In genomic region chr1:92634976-92635599, GRCm38 (mm10) we compare ENCODE assay signal across 14 mouse cellular contexts. TPM values are rescaled to one million over a fixed set of nuclear protein-coding genes. Genes with fewer than 3 reads are reported as not detected.
DNase-seq lines count a peak whose midpoint lies in the region; ATAC-seq and TF ChIP-seq lines count a peak whose summit lies in the region.
"Had no signal": no experiment of that assay in that cellular context is flagged by ENCODE, and none has a peak within 500 bp of the region (broad histone marks: within the 10 kb centered on the region; RNA-seq: fewer than 3 reads in every experiment).

No protein-coding gene starts in this region.

- no peak overlapping the region for H3K9ac ChIP-seq in neural tube, embryonic 14.5 days (replicated peaks; ENCODE audit: low read depth, low read length)

- TF ChIP-seq CTCF in layer of hippocampus, adult 2 months (conservative IDR thresholded peaks at IDR 0.05): no peak
- TF ChIP-seq CTCF in thymus, adult 2 months (IDR thresholded peaks at IDR 0.05; ENCODE audit: borderline replicate concordance, control insufficient read depth, extremely low read depth, insufficient read depth, low read length, poor library complexity): no peak

- ATAC-seq in neural tube, embryonic 14.5 days (ENCODE audit: low read depth): peak; percentile 54; the same call in 1 of the 2 replicates
- ATAC-seq: lung, postnatal 0 days had no signal

- no peaks in the 10 kb centered on the region for H3K9me3 ChIP-seq in neural tube, embryonic 14.5 days (ENCODE audit: control insufficient read depth, low read length)
- H3K9me3 ChIP-seq: G1E had no signal

- H3K4me1 ChIP-seq in neural tube, embryonic 14.5 days (ENCODE audit: control insufficient read depth, insufficient read depth, low read length): 0 out of 2 replicates have a peak, but pooled peaks cover 1% of the 10 kb centered on the region
- H3K4me1 ChIP-seq in thymus, adult 2 months (replicated peaks; ENCODE audit: control insufficient read depth, insufficient read depth, low read length): peaks cover 12% of the 10 kb centered on the region

- H3K27ac ChIP-seq in layer of hippocampus, adult 2 months: peak overlapping the region; percentile 95
- H3K27ac ChIP-seq in neural tube, embryonic 14.5 days (ENCODE audit: low read depth, low read length): no peak overlapping the region
- H3K27ac ChIP-seq in thymus, adult 2 months (ENCODE audit: control insufficient read depth, insufficient read depth, low read length): no peak overlapping the region

- peaks cover 23% of the 10 kb centered on the region for H3K36me3 ChIP-seq in neural tube, embryonic 14.5 days (ENCODE audit: control insufficient read depth, insufficient read depth, low read length)
- H3K36me3 ChIP-seq in thymus, adult 2 months (ENCODE audit: control insufficient read depth, insufficient read depth, low read length): peaks cover 17% of the 10 kb centered on the region; the same call in 1 of the 2 replicates

- no peaks in the 10 kb centered on the region for H3K27me3 ChIP-seq in neural tube, embryonic 14.5 days (ENCODE audit: control insufficient read depth, insufficient read depth, low read length)
- no peaks in the 10 kb centered on the region for H3K27me3 ChIP-seq in thymus, adult 2 months (ENCODE audit: control insufficient read depth, insufficient read depth, low read length)

- no peak for TF ChIP-seq POLR2A in thymus, adult 2 months (IDR thresholded peaks at IDR 0.05; ENCODE audit: control insufficient read depth, extremely low read depth, insufficient read depth, low read length, poor library complexity)

- WGBS in neural tube, embryonic 14.5 days: 71% methylated on average over 4 of the region's 4 CpGs
- WGBS in thymus, adult 2 months: 92% methylated on average over 4 of the region's 4 CpGs

- H3K4me3 ChIP-seq in layer of hippocampus, adult 2 months: no peak overlapping the region
- H3K4me3 ChIP-seq in neural tube, embryonic 14.5 days (ENCODE audit: low read depth, low read length): no peak overlapping the region
- no peak overlapping the region for H3K4me3 ChIP-seq in thymus, adult 2 months (ENCODE audit: control insufficient read depth, insufficient read depth, low read length)

- no peak overlapping the region for H3K4me2 ChIP-seq in neural tube, embryonic 14.5 days (ENCODE audit: low read depth, low read length)

- peak; percentile 34 for DNase-seq in retina, postnatal 1 day
- DNase-seq in retina, embryonic 14.5 days (ENCODE audit: low spot score): no peak
- DNase-seq in fibroblast of lung, adult 2 months (ENCODE audit: low read depth): peak; percentile 49
- peak; percentile 19 to 51 for DNase-seq in layer of hippocampus, adult 2 months (ENCODE audit: low spot score in 2 of 2)
- DNase-seq in thymus, adult 2 months: no peak
- DNase-seq in frontal cortex, adult 2 months (ENCODE audit: extremely low spot score in 1 of 2, low spot score in 1 of 2): no peak
- no peak for DNase-seq in kidney, postnatal 36 days
- DNase-seq: right cerebral cortex, adult 18-20 months; thymus, postnatal 4 days had no signal

RNA-seq across cellular contexts. Expression of gene Cops9, which starts 6.7 kb away (rescaled TPM):
- total RNA-seq in layer of hippocampus, adult 2 months (2021): 100 to 1,000 TPM; 321 to 335 TPM
- polyA plus RNA-seq in neural tube, embryonic 14.5 days (2014; fragmentation: Nextera tagmentation; extraction: Ambion mirVana): 560 and 641 TPM in 2 replicates
- polyA plus RNA-seq in thymus, adult 2 months (2012; rRNA removed): 105 and 144 TPM in 2 replicates
- 329 and 454 TPM in 2 replicates for polyA plus RNA-seq in frontal cortex, adult 2 months (2012; rRNA removed)

RNA-seq across cellular contexts. Expression of gene Otos, which starts 13.6 kb away (rescaled TPM):
- total RNA-seq in layer of hippocampus, adult 2 months (2021): 1 to 10 TPM in 1 of 2 experiments, under 1 TPM in 1; 0.61 to 1.2 TPM
- 0.21 TPM in 1 of 2 replicates, not detected in the other for polyA plus RNA-seq in neural tube, embryonic 14.5 days (2014; fragmentation: Nextera tagmentation; extraction: Ambion mirVana)
- polyA plus RNA-seq in thymus, adult 2 months (2012; rRNA removed): 1.6 and 2.0 TPM in 2 replicates
- 0.23 and 0.28 TPM in 2 replicates for polyA plus RNA-seq in frontal cortex, adult 2 months (2012; rRNA removed)
- polyA plus RNA-seq: G1E; heart, embryonic 14.5 days had no signal

RNA-seq across cellular contexts. Expression of gene Olfr12, which starts 17.5 kb away (rescaled TPM):
- under 1 TPM in 1 of 2 experiments, not detected in 1; 0.08 TPM for total RNA-seq in layer of hippocampus, adult 2 months (2021)
- polyA plus RNA-seq in neural tube, embryonic 14.5 days (2014; fragmentation: Nextera tagmentation; extraction: Ambion mirVana): not detected in 2 replicates
- polyA plus RNA-seq in thymus, adult 2 months (2012; rRNA removed): 0.12 TPM in 1 of 2 replicates, not detected in the other
- 0.06 and 0.10 TPM in 2 replicates for polyA plus RNA-seq in frontal cortex, adult 2 months (2012; rRNA removed)
- polyA plus RNA-seq: G1E; heart, embryonic 14.5 days; lung, postnatal 0 days had no signal

RNA-seq across cellular contexts. Expression of gene Olfr1410, which starts 29.5 kb away (rescaled TPM):
- not detected for total RNA-seq in layer of hippocampus, adult 2 months (2021)
- not detected in 2 replicates for polyA plus RNA-seq in neural tube, embryonic 14.5 days (2014; fragmentation: Nextera tagmentation; extraction: Ambion mirVana)
- 0.11 and 0.23 TPM in 2 replicates for polyA plus RNA-seq in thymus, adult 2 months (2012; rRNA removed)
- polyA plus RNA-seq in frontal cortex, adult 2 months (2012; rRNA removed): not detected in 2 replicates
- total RNA-seq: layer of hippocampus, adult 8-10 months had no signal
- polyA plus RNA-seq: G1E; heart, embryonic 14.5 days; lung, postnatal 0 days had no signal

RNA-seq across cellular contexts. Expression of gene Olfr1411, which starts 40.9 kb away (rescaled TPM):
- not detected for total RNA-seq in layer of hippocampus, adult 2 months (2021)
- not detected in 2 replicates for polyA plus RNA-seq in neural tube, embryonic 14.5 days (2014; fragmentation: Nextera tagmentation; extraction: Ambion mirVana)
- 0.11 TPM in 1 of 2 replicates, not detected in the other for polyA plus RNA-seq in thymus, adult 2 months (2012; rRNA removed)
- polyA plus RNA-seq in frontal cortex, adult 2 months (2012; rRNA removed): not detected in 2 replicates
- total RNA-seq: G1E; layer of hippocampus, adult 8-10 months had no signal
- polyA plus RNA-seq: G1E; heart, embryonic 14.5 days; lung, postnatal 0 days had no signal

Comparison
In these comparisons a context has a peak if more than half of its experiments do, and no peak if none do; other contexts are left out.
1. DNase-seq: peak in retina, postnatal 1 day (single experiment), fibroblast of lung, adult 2 months (single experiment) and layer of hippocampus, adult 2 months (2 of 2); none in retina, embryonic 14.5 days (single experiment), thymus, adult 2 months (single experiment), frontal cortex, adult 2 months (0 of 2) and kidney, postnatal 36 days (0 of 2).